Mouse (Mus musculus) cortical plate, adult 2 months (tissue): ENCODE results near the gene Col15a1.

Source experiments
- CTCF ChIP-seq: fragments of 200-500 bp; IDR thresholded peaks from 2 replicates; pipeline ENCODE4 v1.5.1; 2011; ENCODE audit warnings: mild to moderate bottlenecking, control low read depth, low read length; ENCODE audit not compliant: insufficient read depth; ENCODE audit errors: extremely low read depth
- POLR2A ChIP-seq: fragments of 200-500 bp; IDR thresholded peaks from 2 replicates; pipeline ENCODE4 v1.6.1; 2011; ENCODE audit warnings: mild to moderate bottlenecking, low read length, control low read depth; ENCODE audit not compliant: insufficient read depth; ENCODE audit errors: extremely low read depth

DNA sequence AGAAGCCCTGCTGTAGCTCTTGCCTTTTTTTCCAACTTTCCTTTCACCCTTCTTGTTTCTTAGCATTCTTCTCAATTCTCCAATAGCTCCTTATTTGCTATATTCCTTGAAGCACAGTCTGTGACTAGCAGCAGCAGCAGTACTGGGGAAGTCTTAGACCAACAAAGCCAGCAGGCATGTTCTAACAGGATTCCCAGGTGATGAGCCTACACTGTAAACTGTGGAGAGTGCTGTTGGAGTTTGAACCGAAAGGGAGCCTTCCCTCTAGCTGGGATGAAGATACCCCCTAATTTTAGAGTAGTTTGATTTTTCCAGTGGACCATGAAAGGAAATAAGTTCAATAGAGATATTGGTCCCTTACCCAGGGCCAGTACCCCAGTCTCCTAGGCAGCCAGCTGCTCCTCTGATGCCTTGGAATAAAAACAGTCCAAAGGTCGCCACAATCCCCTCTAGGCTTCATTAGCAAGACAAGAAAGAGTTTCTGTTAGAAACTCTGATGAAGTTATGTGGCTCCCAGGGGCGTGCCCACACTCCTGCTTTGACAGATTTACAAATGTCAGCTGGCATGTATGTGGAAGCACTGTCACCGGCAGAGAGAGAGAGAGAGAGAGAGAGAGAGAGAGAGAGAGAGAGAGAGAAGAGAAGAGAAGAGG lies 46.7 kb upstream of the Col15a1 start:
- TF ChIP-seq POLR2A: no peak
- no peak for TF ChIP-seq CTCF
